Mouse (Mus musculus): ENCODE measurements around the gene 4930535I16Rik.

DNA sequence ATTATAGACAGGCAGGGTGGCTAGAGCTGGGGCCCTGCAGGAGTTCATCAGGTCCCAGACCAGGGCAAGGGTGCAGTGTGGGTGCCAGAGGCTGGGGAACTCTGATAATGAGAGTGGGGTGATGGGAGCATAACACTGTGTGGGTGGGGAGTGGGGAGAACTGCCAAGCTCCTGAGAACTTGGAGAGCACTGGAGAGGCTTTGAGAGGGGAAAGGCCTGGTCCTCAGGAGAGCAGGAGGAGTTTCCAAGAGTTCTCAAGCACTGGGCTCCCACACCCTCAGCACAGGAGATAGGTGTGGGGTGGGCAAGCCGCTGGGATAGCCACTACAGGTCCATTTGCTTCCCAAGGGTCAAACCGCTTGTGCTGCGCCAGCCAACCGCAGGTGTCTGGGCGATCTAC, 24.1 kb downstream of the 4930535I16Rik start:
- TF ChIP-seq CTCF (IDR thresholded peaks at IDR 0.05; ENCODE audit: extremely low read depth, insufficient read depth, low read length) = no peak
- no peak for TF ChIP-seq POLR2A (IDR thresholded peaks at IDR 0.05; ENCODE audit: extremely low read depth, insufficient read depth, low read length)

Measured in cortical plate, adult 2 months (tissue).